Mouse (Mus musculus): ENCODE data around the gene Vps13c. TPM values are rescaled to one million over a fixed set of nuclear protein-coding genes. Genes with fewer than 3 reads are reported as not detected.
A peak's percentile ranks its signal among the peaks of the same experiment; 100 is the strongest.

The Vps13c gene
- total RNA-seq, 1 experiment from 2014 or later = 75.2 TPM

DNA sequence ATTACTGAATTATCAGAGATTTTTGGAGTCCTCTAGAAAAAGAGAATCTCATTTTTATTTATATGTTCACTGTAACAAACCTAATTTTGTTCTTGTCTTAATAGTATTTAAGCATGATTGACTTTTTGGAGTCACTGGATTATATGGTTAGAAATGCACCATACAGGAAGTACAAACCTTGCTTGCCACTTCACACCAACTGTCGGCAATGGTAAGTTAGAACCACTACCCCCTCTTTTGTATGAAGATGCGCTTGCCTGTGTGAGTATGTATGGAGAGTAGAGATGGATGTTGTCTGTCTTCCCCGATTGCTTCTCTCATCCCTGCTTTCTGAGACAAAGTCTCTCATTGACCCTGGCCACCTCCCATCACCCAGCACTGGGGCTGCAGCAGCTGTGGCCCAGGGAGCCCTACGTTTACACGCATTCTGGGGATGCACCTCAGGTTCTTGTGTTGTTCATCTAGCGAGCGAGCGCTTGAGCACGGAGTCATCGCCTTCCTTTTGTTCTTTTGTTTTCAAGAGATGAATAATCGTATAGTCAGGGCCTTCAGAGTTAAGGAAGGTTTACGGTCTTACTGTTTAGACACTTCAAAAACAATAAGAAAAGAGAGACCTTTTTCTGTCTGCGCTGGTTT, 43.3 kb downstream of the Vps13c start:
- no peak for DNase-seq

GRCm38 (mm10) chr9:67884095-67884494, 43.9 kb downstream of the Vps13c start:
- DNase-seq = no peak

DNA sequence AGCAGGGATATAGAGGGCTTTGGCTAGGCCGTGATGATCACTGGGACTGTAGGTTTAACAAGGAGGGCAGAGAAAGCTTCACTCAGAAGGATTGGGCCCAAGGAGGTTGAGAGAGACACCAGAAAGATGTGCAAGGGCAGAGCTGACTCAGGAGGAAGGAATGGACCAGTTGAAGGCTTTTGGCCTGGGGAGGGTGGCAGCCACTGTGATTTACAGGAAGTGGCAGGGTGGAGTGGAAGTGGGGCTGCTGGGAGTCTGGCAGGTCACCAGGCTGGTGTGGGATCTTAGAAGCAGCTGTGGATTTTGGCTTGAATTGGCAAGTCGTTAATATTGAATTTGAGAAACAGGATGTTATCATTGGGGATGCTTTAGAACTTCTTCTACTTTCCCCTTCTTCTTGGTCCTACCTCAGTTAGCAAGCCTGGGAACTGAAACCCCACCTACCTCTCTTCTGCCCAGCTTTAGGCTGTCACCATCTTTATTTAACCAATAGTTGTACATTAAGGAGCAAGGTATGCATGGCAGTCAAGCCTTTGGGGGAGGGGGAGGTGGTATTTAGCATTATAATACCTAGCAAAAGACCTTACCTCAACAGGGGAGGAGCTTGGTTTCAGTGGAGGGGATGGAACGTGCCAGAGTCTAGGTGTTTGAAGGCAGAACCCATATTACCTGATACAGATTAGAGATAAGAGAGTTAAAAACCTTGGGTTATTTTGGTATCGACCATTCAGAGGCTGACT, 47.0 kb downstream of the Vps13c start:
- DNase-seq = peak; percentile 20

DNA sequence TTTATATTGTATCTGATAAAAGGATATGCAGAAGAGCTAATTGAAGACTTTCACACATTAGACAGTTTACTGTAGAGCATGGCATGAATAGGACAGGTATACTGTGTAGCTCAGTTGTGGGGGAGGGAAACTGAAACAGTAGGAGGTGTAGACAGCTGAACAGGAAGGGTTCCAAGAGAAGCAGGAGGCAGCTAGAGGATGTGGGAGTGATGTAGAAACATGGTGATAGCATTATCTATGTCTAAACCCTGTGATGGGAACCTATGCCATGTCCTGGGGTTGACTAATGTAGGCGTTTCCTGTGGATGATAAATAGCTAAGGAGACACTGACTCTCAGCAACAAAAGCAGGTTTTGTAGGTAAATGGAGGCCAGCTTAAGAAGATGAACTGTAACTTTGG, 53.3 kb downstream of the Vps13c start:
- no peak for DNase-seq

- DNase-seq = no peak
These were observed 56.6 kb downstream of the Vps13c start for GRCm38 (mm10) chr9:67896646-67897295.

DNA sequence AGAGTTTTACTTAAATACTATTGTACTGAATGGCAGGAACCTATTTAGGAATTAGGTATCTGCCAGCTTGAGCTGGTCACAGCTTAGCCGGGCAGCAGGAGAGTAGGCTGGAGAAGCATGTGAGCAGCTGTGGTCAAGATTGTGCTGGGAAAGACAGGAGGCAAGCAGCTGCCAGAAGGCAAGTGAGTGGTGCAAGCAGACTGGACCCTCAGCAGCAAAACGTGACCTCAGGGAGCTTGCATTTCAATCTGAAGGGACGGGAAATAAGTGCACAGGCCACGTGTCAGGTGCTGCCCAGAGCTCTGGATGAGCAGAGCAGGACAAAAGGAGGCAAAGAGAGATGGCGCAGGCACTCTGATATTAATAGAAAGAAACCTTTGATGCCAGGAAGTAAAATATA, 60.2 kb downstream of the Vps13c start:
- no peak for DNase-seq

GRCm38 (mm10) chr9:67904355-67904754, 64.2 kb downstream of the Vps13c start:
- DNase-seq = no peak

DNA sequence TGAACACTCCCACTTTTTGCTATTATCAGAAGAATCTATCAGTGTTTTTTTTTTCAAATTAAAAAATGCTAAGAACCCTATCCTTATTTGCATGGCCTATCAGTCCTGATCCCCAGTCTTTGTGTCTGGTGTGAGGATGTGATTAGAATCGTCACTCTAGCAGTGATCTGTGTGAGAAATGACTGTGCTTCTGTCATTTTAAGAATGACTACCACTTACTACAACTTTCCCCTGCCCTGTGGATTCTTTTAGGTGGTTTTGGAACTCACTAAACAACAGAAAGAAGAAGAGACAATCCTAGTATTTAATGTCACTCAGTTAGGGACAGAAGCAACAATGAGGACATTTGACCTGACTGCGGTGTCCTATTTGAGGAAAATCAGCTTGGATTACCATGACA, 65.3 kb downstream of the Vps13c start:
- no peak for DNase-seq

DNA sequence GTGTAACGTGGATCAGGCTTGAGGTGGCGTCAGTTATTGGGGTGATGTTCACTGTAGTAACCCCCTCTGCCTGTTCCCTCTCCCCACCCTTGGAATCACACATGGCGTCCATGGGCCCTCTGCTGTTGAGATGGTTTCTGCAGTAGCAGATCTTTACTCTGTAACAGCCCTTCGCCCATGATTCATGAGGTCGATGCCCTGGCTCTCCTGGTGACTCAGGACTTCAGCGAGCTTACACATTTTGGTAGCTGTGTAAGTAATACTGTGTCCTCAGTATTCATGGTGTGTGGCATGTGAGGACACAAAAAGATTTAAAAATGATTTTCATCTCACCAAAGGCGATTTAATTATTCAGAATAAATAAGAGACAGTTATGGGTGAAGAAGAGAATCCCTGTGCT, 74.5 kb downstream of the Vps13c start:
- DNase-seq = peak; percentile 13

DNA sequence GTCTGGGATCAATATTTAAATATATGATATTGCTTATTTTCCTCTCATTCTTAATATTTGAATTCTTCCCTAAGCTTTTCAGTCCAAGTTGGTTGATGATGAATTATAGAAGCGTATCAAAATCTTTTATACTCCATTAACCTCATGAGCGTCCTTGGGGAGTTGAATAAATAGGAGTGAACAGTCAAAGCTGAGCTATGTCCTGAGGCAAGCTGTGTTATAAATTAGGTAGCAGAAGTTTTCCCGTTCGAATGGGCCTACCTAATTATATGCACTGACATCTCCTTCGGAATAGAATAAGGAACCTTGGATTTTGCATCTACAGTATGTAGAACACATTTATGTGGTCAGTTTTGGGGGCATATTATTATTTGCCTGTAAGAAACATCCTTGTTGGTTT, 82.2 kb downstream of the Vps13c start:
- no peak for DNase-seq

- DNase-seq = no peak
These were observed 90.4 kb downstream of the Vps13c start for GRCm38 (mm10) chr9:67930629-67931028.

- no peak for DNase-seq
These were observed 97.1 kb downstream of the Vps13c start for GRCm38 (mm10) chr9:67937286-67937685.

DNA sequence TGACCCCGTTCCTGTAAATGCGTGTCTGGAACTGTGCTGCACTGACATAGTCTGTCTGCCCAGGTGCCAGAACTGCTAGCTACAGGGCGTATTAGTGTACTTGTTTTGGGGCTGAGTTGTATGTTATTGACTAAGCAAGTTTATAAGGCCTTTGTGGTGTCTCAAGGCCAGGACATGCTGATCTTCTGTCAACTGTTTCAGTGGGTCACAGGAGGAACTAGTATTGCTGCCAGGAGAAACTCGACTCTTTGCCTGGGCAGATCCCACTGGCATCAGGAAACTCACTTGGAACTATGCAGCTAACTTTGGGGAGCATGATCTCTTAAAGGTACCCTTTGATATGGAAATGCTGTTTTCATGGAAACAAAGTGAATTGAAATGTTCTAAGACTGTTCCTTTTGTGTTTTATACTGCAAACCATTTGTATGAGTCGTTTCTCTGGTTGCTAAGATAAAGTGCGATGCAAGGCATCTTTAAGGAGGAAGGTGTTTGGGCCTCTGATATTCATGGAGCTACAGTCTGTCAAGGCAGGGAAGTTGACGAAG, 115.3 kb downstream of the Vps13c start:
- no peak for DNase-seq

DNA sequence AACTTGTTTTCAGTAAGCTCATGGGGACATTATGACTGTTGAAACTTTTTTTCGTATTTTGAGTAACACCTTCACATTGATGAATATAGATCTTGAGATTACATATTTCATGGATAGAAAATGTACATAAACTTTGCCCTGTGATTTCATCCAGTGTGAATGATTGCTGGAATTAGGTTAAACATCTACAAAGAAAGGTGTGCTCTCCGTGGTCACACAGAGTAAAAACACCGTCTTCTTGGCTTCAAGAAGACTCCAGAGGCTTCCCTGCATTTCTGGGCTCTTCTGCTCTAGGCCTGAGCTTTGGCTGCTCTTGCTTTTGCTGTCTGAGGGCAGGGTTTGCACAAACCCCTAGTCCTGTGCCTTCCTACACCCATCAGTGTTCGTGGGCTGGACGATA, 121.8 kb downstream of the Vps13c start:
- no peak for DNase-seq

DNA sequence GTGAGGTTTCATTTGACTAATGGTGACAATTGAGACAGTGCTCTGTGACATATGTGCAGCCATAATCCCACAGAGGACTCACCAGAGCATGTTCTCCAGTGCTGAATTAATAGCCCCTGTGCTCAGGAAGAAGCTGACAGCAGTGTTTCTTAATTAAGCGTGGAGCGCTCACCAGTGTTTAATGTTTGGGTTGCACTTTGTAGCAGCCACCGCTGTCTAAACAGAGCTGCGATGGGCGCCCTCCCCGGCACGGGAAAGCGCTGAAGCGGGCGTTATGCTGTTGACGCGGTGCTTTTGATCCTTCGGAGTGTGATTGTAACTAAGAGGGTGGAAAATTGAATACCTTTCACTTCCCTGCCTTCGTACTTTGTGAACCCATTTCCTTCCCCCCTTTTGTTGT, 125.7 kb downstream of the Vps13c start:
- no peak for DNase-seq

- DNase-seq = no peak
These were observed 126.8 kb downstream of the Vps13c start for GRCm38 (mm10) chr9:67967011-67967410.

DNA sequence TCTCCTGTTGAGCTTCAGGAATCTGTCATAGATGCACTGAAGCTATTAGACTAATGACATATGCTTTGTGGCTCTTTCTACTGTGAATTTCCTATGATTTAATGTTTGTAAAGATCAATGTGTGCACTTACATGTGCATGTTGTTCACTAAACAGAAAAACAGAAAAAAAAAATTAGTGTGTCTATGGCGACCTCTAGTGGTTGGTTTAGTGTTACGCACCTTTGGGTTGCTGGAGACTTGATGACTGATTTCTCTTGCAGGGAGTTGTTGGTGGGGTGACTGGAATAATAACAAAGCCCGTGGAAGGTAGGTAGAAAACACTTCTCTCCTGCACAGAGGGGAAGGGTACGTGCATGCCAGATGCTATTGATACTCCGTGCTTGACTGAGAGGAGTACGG, 133.3 kb downstream of the Vps13c start:
- no peak for DNase-seq

- DNase-seq = no peak
These were observed 135.3 kb downstream of the Vps13c start for GRCm38 (mm10) chr9:67975491-67975890.

DNA sequence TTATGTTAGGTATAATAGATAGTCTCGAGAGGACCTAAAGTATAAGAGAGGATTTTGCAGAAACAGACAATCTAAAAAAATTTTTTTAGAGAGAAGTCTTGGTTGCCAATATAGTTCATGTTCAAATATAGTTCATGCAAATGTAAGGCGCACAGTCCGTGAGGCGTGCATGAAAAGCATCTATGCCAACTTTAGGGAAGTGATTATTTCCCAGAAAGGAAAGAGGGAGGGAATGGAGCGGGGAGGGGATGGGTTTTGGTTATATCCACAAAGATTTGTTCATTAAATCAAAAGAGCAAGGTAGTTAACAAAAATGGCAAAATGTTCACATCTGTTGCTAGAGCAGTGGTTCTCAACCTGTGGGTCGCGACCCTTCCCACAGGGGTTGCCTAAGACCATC, 166.4 kb downstream of the Vps13c start:
- DNase-seq = no peak

DNA sequence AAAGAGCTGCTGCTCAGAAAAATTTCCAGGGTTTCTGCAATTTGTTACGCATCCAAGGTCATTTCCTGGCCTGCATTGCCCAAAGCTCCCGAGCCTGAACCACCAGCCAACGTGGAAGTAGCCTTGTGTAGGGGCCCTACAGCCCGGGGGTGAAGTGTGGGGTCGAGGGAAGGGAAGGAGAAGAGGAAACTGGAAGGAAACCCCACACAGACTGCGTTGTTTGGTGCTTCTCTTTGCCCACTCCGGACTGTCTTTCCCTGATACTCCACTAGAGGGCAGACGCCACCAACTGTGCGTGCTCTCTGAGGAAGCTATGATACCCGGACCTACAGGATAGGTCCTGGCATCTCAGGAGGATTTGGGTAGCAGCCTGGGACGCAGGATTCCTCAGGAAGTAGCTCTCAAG, 174.8 kb downstream of the Vps13c start:
- peak; percentile 71 for DNase-seq

DNA sequence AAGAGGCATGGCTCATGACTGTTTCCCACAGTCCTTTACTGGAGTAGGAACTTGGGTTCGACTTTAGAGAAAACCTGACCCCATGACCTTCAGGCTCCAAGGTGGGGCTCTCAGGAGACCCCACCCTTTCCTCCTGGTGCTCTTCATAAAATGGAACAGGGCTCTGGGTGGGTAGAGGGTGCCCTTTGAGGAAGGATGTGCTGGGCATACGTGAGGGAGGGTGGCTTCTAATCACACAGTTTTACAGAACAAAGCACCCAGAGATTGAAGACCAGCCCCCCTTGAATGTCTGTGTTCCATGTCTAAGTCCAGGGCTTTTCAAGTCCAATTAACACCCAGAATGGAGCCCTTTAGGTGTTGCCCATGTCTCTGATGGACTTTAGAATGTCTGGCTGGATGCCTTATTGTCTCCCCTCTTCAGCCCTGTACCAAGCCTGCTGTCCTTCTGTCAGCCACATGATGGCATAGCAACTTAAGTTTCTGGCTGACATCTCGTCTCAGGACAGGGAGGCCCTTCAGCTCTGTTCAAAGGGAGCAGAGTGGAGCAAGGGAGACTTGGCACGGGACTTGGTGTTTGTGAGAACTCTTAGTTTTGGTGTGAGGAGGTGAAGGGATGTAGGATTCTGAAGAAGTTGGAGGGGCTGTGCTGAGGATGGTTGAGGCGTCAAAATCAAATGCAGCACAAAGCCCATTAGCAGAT, 176.2 kb downstream of the Vps13c start:
- DNase-seq = peak; percentile 51

- DNase-seq = peak; percentile 44
These were observed 180.7 kb downstream of the Vps13c start for GRCm38 (mm10) chr9:68020776-68021365.
